Mouse (Mus musculus) stomach, postnatal 0 days (tissue): ENCODE measurements around the gene Ppil6.

ENCODE experiments used
- CTCF ChIP-seq: IDR thresholded peaks from 2 replicates; pipeline ENCODE4 v1.5.1; 2016; ENCODE audit warnings: antibody characterized with exemption, low read depth, mild to moderate bottlenecking, moderate library complexity
- EP300 ChIP-seq: optimal IDR thresholded peaks from 2 replicates; pipeline ENCODE3; 2016; ENCODE audit warnings: antibody characterized with exemption

DNA sequence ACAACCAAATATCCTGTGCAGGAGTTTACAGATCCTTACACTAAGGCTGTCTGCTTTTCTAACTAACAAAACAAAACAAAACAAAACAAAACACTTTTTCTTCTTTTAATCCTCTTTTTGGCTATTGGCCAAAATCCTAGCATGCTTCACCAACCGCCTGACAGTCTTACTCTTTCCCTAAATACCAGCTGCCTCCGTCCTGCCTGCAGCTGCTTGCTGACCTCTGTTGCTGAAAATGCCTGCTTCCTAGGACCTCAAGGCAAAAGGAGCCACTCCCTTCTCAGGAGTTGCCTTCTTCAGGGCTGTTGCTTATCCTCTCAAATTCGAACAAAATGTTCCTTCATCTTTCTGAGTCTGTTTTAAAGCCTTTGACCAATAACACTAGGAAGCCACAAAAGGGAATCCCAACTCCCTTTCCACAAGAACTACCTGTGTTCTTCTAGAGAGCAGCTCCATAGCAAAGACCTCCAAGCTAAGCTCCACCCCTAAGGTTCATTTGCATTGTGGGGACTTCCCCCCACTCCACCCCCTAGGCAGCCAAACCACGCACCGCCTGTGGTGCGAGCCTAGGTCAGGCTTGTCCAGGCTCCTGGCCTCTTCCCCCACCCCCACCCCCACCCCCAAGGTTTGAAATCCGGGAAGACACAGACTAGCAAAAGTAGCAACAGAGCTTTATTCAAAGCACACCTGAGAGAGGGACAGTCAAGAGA, 54.4 kb downstream of the Ppil6 start:
- TF ChIP-seq CTCF (no peak), EP300 (no peak)
